Mouse (Mus musculus): ENCODE data around the gene Nlrc5.

- TF ChIP-seq CTCF (IDR thresholded peaks at IDR 0.05; ENCODE audit: low read depth, low read length) (no peak), POLR2A (IDR thresholded peaks at IDR 0.05; ENCODE audit: extremely low read depth, insufficient read depth, low read length) (no peak)
These were observed 131.9 kb downstream of the Nlrc5 start for GRCm38 (mm10) chr8:94566033-94566432.

Data from liver, adult 2 months (tissue).